Mouse (Mus musculus) monocyte, adult 2 months (primary cell): ENCODE measurements around the gene Adamtsl2.

ENCODE experiments used
- DNase-seq, 2 experiments: peaks; one replicate each; pipeline ENCODE4 v3.0.0; 2022; ENCODE audit warnings: low spot score in 2 of 2, low read depth in 1 of 2

The Adamtsl2 gene

DNA sequence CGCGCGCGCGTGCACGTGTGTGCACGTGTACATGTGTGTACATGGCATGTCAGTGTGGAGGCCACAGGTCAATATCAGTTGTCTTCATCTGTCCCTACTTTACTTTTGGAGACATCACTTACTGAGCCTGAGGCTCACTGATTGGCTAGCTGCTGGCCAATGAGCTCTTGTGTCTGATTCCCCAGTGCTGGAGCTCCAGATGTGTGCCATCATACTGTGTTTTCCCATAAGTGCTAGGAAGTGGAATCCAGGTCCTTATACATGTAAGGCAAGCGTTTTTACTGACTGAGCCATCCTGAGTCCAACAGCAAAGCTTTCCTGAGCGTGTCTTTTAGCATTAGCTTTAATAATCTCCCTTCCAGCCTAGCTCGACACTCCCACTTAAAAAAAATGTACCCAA, 35.0 kb downstream of the Adamtsl2 start:
- DNase-seq: no peak

DNA sequence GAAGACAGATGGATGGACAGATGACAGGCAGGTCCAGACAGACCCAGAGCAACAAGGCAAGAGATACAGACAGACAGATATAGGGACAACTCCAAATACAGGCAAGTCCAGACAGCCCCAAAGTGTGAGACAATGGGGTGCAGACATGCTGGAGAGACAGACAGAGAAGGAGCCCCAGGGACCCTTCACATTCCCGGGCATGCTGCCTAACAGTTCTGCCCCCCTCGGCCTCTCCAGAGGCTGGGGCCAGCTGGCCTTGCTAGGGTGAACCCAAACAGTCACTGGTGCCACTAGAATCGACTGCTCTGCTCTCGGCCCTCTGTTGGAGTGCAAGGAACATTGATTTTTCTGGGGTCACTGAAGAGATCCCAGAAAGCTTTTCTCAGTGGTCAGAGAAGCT, 39.3 kb downstream of the Adamtsl2 start:
- no peak for DNase-seq

- no peak for DNase-seq
Measured at GRCm38 (mm10) chr2:27119766-27120165, 40.6 kb downstream of the Adamtsl2 start.

- DNase-seq: no peak
Measured at GRCm38 (mm10) chr2:27120241-27120641, 41.1 kb downstream of the Adamtsl2 start.

DNA sequence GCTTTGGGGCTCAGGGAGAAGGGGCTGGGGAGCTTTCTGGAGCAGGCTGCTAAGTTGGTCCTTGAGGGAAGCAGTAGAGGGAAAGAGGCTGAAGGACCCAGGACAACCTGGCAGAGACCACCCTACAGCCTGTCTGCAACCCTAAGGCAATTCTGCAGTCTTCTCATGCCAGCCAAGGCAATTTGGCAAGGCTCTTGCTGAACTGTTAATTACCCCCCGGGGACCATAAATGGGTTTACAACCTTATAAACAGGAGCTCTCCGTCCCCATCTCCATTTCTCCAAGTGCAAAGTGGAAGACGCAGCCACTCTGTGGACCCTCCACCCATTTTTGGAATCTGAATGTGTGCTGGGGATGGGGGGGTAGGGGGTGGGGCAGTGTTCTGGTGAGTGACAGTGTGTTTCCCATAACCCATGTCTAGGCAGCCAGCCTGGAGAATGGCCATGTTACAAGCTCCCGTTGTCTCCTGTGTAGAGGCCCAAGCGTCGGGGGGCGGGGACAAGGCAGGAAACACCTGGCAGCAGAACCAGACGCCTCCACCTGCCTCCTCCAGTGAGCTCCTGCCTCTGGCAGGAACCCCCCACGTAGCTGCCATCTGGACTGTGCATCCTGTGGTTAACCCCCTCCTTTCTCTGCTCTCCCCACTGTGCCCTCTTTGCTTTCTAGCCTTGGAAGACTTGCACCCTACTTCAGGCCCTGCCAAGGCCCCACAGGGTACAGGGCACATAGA, 42.6 kb downstream of the Adamtsl2 start:
- DNase-seq: no peak

DNA sequence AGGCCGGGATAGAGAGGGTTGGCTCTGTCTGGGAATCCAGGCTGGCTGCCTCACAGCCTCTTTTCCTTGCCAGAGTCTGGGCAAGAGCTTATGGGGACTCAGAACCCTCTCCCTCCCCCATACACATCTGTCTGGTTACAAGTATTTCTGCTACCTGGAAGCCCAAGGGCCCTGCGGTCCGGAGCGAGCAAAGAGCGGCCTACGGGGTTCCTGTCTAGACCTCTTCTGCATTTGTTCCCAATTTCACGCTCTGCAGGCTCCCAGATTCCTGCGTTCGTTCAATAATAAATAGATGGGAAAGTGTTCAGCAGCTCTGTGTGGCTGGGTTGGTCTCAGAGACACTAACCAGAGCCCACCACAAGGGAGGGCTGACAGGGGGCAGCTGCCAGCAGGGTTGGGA, 43.4 kb downstream of the Adamtsl2 start:
- DNase-seq: no peak

DNA sequence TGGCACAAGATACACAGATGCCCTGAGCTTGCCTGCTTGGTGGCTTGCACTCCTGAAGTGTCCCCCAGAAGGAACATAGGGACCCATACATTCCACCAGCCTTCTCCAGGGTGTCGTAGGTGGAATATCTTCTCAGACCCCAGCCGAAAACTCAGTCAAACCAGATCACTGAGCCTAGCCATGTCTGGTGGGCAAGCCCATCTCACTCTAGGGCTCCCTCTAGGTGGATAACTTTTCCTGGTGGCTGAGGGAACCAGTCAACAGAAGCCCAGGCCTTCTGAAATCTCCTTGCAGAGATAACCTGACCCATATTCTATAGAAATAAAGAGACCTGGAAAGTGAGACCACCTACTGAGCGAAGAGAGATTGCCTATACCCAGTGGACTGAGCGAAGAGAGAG, 43.9 kb downstream of the Adamtsl2 start:
- no peak for DNase-seq

DNA sequence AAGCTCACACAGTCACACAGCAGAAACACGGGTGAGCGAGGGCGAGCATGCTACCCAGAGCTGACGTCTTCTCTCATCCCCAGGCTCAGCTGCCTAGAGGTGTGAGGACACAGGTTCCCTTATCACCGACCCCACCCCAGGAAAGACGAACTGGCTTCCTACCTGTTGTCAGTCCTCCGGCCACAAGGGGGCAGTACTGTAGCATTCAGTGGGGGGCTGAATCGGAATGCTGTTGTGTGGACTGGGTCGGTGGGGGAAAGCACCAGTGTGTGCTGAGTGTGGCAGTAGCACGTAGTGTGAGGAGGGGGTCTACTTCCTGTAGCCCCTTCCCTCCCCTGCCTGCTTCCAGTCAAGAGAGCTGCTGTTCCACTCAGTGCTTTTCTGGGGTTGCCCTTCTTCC, 46.8 kb downstream of the Adamtsl2 start:
- peak; percentile 5 to 34 for DNase-seq

DNA sequence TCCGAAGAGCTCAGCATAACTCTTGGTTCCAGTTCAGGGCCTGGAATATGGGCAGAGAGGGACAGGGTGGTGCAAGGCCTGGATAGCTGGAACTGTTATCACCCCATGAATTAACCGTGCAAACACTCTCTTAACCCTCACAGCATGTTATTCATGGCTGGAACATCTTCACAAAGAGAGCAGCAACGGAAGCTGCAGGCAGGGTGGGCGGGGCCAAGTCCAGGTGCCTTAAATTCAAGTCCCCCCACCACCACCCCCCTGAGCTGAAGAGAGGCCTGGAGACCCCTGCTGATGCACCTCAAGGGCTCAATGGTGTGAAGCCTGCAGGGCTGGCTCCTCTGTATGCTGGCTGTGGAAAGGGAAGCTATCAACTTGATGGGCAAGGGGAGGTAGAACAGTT, 47.3 kb downstream of the Adamtsl2 start:
- no peak for DNase-seq

- DNase-seq: peak in 1 of 2 experiments; percentile 11
Measured at GRCm38 (mm10) chr2:27128990-27129389, 49.8 kb downstream of the Adamtsl2 start.

DNA sequence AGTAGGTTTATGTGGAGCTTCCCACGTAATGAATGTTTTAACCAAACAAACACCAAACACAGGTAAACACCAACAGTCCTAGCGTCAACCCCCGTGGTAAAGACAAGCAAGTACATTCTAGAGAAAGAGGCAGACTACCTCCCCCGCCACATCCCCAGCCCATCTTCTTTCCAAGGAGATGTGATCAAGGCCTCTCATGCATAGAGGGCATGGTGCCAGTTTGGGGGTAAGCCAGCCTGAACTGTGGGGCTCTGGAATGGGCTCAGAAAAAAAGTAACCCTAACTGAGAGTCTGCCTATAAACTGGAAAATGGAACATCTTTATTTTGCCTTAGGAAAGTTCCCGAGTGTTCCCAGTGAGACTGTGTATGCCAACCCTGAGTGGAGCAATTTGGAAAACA, 56.8 kb downstream of the Adamtsl2 start:
- no peak for DNase-seq

DNA sequence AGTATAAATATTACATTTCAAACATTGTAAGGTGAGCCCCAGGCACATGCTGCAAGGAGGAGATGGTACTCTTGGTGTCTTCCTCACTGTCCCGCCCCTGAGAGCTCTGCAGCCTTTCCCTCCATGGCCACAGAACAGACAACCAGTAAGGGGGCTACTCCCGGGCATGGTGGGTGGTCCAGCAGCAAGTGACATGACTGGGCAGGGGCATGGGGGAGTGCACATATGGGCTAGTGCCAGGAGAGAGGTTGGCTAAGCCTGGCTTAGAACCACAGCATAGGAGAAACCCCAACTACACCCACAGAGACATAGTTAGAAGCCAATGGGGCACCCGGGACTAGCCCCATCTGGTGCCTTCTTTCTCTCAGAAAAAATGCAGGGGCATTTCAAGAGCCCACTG, 57.2 kb downstream of the Adamtsl2 start:
- no peak for DNase-seq

DNA sequence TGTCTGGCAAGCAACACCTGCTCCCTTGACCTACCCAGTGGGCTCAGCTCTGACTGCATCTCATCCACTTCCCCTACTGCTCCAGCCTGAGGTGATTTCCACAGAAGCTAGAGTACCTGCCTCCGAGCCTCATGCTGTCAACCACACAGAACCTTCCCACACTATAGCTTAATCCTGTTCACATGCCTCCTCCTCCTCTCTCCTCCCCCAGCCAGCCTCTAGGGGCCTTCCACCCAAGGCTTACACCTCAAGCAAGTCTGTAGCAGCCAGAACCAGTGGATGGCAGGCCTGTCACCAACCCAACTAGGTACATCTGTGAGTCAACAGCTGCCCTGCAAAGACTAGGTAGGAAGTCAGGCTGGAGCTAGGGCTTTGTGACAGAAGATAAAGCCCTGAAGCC, 57.6 kb downstream of the Adamtsl2 start:
- DNase-seq: no peak

DNA sequence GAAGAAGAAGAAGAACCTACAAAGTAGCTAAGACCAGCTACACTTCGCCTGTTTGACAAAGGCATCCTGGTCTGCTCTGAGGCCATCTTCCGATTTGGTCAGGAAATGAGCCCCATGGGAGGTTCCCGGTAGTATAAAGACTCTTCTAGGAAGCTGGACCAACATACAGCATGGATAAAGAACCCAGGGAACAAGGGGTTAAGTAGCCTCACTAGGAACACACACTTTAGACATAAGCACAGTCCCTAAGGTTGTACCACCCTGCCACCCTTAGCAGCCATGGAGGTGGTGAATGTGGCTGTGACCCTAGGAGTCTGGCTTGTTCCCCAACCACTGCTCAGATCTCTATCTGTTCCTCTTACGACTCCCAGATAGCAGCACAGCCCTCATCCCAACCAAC, 59.2 kb downstream of the Adamtsl2 start:
- DNase-seq: no peak

DNA sequence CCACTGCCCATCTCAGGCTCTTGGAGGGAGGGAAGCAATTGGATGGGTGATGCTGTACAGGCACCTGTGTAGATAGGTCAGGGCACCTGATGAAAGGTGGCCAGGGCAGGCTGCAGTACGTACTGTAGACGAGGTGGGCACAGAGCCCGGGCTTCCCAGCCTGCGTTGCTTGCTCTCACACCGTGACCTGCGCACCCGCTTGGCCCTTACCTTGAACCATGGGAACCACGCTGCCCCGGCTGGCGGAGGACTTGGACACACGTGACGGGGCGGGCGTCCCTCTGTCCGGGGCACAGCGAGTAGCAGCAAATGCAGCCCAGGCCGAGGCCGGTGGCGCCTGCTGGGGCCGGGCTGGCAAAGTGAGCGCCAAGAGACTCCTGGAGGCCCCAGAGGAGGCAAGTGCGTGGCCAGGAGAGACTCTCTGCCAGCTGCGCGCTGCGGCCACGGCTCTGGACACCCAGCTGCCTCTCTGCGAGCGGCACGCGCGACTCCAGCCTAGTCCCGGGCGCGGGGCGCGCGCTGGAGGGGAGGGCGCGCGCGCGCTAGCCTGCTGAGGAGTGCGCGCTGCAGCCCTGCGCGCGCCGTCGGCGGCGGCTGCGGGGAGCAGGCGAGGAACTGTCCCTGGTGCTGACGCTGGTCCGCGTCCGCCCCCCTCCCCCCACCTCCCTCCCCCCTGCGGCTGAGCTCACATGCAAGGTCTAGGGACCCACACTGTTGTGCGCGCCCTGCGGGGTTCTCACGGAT, 62.9 kb downstream of the Adamtsl2 start, which contains the start of gene Fam163b:
TSS of gene Fam163b (minus strand) at position 542 of the 744 bp plus-strand sequence.
- no peak for DNase-seq

GRCm38 (mm10) chr2:27144957-27145356, 65.8 kb downstream of the Adamtsl2 start:
- no peak for DNase-seq

DNA sequence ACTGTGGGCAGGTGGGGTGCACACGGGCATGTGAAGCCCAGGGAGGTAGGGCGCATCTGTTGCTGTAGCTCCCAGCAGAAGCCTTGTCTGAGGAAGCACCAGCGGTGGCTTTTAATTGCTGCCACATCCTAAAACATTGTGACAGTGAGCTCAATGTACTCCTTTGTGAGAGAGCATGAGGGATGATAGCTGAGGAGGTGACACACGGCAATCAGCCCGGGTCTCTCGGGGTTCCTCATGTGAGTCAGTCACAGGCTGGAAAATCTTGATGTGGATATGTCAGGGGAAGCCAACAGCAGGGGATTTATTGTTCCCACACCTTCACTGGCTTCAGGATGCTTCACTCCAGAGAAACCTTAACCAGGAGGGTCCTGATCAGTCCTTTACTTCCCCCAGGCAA, 67.7 kb downstream of the Adamtsl2 start:
- DNase-seq: no peak

- no peak for DNase-seq
Measured at GRCm38 (mm10) chr2:27149457-27149856, 70.3 kb downstream of the Adamtsl2 start.

GRCm38 (mm10) chr2:27154466-27155185, 75.4 kb downstream of the Adamtsl2 start:
- DNase-seq: no peak

GRCm38 (mm10) chr2:27156596-27156995, 77.4 kb downstream of the Adamtsl2 start:
- DNase-seq: no peak
